Comparison of ENCODE assay signal across 10 mouse cellular contexts in genomic region chr1:157137132-157137853, GRCm38 (mm10). TPM values are rescaled to one million over a fixed set of nuclear protein-coding genes. Genes with fewer than 3 reads are reported as not detected.
DNase-seq lines count a peak whose midpoint lies in the region; ATAC-seq and TF ChIP-seq lines count a peak whose summit lies in the region.
"Had no signal": no experiment of that assay in that cellular context is flagged by ENCODE, and none has a peak within 500 bp of the region (broad histone marks: within the 10 kb centered on the region; RNA-seq: fewer than 3 reads in every experiment).

No protein-coding gene starts in this region.

- TF ChIP-seq CTCF in lung, postnatal 0 days (IDR thresholded peaks at IDR 0.05): peak; percentile 50
- peak; percentile 46 for TF ChIP-seq CTCF in midbrain, postnatal 0 days (IDR thresholded peaks at IDR 0.05)

- no peak overlapping the region for H3K9ac ChIP-seq in lung, postnatal 0 days (replicated peaks; ENCODE audit: low read depth)
- no peak overlapping the region for H3K9ac ChIP-seq in forebrain, embryonic 16.5 days (replicated peaks; ENCODE audit: low read depth, low read length)
- no peak overlapping the region for H3K9ac ChIP-seq in midbrain, postnatal 0 days (replicated peaks; ENCODE audit: low read length, poor library complexity, severe bottlenecking)
- H3K9ac ChIP-seq: heart, embryonic 13.5 days had no signal

- no peaks in the 10 kb centered on the region for H3K27me3 ChIP-seq in lung, postnatal 0 days (replicated peaks; ENCODE audit: insufficient read depth, low read length)
- no peaks in the 10 kb centered on the region for H3K27me3 ChIP-seq in forebrain, embryonic 16.5 days (replicated peaks; ENCODE audit: control insufficient read depth, insufficient read depth, low read length)
- H3K27me3 ChIP-seq in midbrain, postnatal 0 days (ENCODE audit: insufficient read depth, low read length): no peaks in the 10 kb centered on the region
- H3K27me3 ChIP-seq: CH12.LX; heart, embryonic 13.5 days had no signal

- WGBS in lung, postnatal 0 days: 46% methylated on average over 9 of the region's 9 CpGs
- 71% methylated on average over 9 of the region's 9 CpGs for WGBS in forebrain, embryonic 16.5 days
- 79% methylated on average over 9 of the region's 9 CpGs for WGBS in midbrain, postnatal 0 days

- no peak overlapping the region for H3K4me3 ChIP-seq in lung, postnatal 0 days (ENCODE audit: low read depth, low read length)
- H3K4me3 ChIP-seq in forebrain, embryonic 16.5 days (replicated peaks; ENCODE audit: low read length): no peak overlapping the region
- no peak overlapping the region for H3K4me3 ChIP-seq in midbrain, postnatal 0 days (ENCODE audit: low read depth, low read length)
- H3K4me3 ChIP-seq: heart, embryonic 13.5 days had no signal

- H3K27ac ChIP-seq in lung, postnatal 0 days (ENCODE audit: low read length): no peak overlapping the region
- H3K27ac ChIP-seq in forebrain, embryonic 16.5 days (ENCODE audit: low read length): no peak overlapping the region
- no peak overlapping the region for H3K27ac ChIP-seq in midbrain, postnatal 0 days (ENCODE audit: low read depth, low read length)
- H3K27ac ChIP-seq: heart, embryonic 13.5 days had no signal

- no peak for TF ChIP-seq EP300 in lung, postnatal 0 days (IDR thresholded peaks at IDR 0.05)

- ATAC-seq in lung, postnatal 0 days: peak; percentile 91
- peak; percentile 65; the same call in 1 of the 2 replicates for ATAC-seq in forebrain, embryonic 16.5 days
- no peak for ATAC-seq in midbrain, postnatal 0 days (ENCODE audit: low FRiP score)

- H3K4me1 ChIP-seq in lung, postnatal 0 days (ENCODE audit: insufficient read depth, low read depth, low read length): no peaks in the 10 kb centered on the region
- H3K4me1 ChIP-seq in forebrain, embryonic 16.5 days (replicated peaks; ENCODE audit: control insufficient read depth, insufficient read depth, low read length): 0 out of 2 replicates have a peak, but pooled peaks cover 2% of the 10 kb centered on the region
- no peaks in the 10 kb centered on the region for H3K4me1 ChIP-seq in midbrain, postnatal 0 days (ENCODE audit: insufficient read depth, low read length)

- H3K36me3 ChIP-seq in lung, postnatal 0 days (ENCODE audit: insufficient read depth, low read length): no peaks in the 10 kb centered on the region
- H3K36me3 ChIP-seq in forebrain, embryonic 16.5 days (ENCODE audit: control insufficient read depth, insufficient read depth): no peaks in the 10 kb centered on the region; the same call in 1 of the 2 replicates
- peaks cover 14% of the 10 kb centered on the region for H3K36me3 ChIP-seq in midbrain, postnatal 0 days (ENCODE audit: insufficient read depth, low read length)

- DNase-seq in heart, adult 11 months: peak; percentile 86
- no peak for DNase-seq in heart, adult 8-10 months (ENCODE audit: low spot score)
- DNase-seq in lung, postnatal 0 days (ENCODE audit: low spot score): peak; percentile 75
- no peak for DNase-seq in lung, postnatal 25 days (ENCODE audit: low spot score)
- peak; percentile 73 for DNase-seq in midbrain, postnatal 0 days (ENCODE audit: low spot score)
- no peak for DNase-seq in thymus, adult 18-20 months
- DNase-seq in urinary bladder, postnatal 36 days (ENCODE audit: low spot score in 2 of 2): no peak

- H3K9me3 ChIP-seq in lung, postnatal 0 days (ENCODE audit: low read length): no peaks in the 10 kb centered on the region
- no peaks in the 10 kb centered on the region for H3K9me3 ChIP-seq in forebrain, embryonic 16.5 days (ENCODE audit: control insufficient read depth, low read length)
- H3K9me3 ChIP-seq in midbrain, postnatal 0 days (ENCODE audit: low read length): no peaks in the 10 kb centered on the region
- H3K9me3 ChIP-seq: heart, embryonic 13.5 days had no signal

- H3K4me2 ChIP-seq in lung, postnatal 0 days (replicated peaks; ENCODE audit: low read depth, low read length): no peak overlapping the region
- no peak overlapping the region for H3K4me2 ChIP-seq in forebrain, embryonic 16.5 days (ENCODE audit: low read length)
- no peak overlapping the region for H3K4me2 ChIP-seq in midbrain, postnatal 0 days (ENCODE audit: low read depth, low read length, poor library complexity, severe bottlenecking)
- H3K4me2 ChIP-seq: heart, embryonic 13.5 days had no signal

RNA-seq across cellular contexts. Expression of gene Tex35, which starts 28.8 kb away (rescaled TPM):
- not detected for total RNA-seq in heart, adult 8-10 months (2022)
- not detected in 2 replicates for polyA plus RNA-seq in lung, postnatal 0 days (2015; fragmentation: Nextera tagmentation; extraction: Ambion mirVana)
- polyA plus RNA-seq in forebrain, embryonic 16.5 days (2015; fragmentation: Nextera tagmentation; extraction: Ambion mirVana): not detected in 2 replicates
- not detected in 2 replicates for total RNA-seq in midbrain, postnatal 0 days (2014; rRNA removed)
- polyA plus RNA-seq in midbrain, postnatal 0 days (2015; fragmentation: Nextera tagmentation; extraction: Ambion mirVana): not detected in 2 replicates
- polyA plus RNA-seq: heart, embryonic 13.5 days had no signal

Comparison
In these comparisons a context has a peak if more than half of its experiments do, and no peak if none do; other contexts are left out.
1. DNase-seq: peak in heart, adult 11 months (single experiment), lung, postnatal 0 days (single experiment) and midbrain, postnatal 0 days (single experiment); none in heart, adult 8-10 months (single experiment), lung, postnatal 25 days (single experiment), thymus, adult 18-20 months (0 of 2) and urinary bladder, postnatal 36 days (0 of 2).